Mouse (Mus musculus) urinary bladder, postnatal 14 days (tissue): ENCODE data around the gene Vti1a.
A peak's percentile ranks its signal among the peaks of the same experiment; 100 is the strongest.

Experiments
- DNase-seq: peaks from one replicate; pipeline ENCODE4 v3.0.0; 2021; ENCODE audit warnings: low spot score

Vti1a gene

DNA sequence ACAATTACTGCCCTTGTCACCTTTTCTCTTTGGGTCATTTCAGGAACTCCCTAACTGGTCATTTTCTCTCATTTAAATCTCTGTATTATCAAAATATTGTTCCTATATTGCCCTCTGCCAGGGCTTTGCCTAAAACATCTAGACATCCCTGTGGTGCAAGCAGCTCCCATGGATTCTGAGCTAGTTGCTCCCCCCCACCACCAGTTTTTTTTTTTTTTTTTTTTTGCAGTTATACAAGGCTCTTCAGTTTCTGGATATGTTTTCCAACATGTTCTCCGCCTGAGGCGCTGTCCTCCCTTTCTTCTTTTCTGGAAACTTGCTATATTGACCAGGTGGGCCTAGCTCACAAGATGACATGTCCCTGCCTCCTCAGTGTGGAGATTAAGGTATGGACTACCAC is 2.4 kb upstream of the Vti1a start:
- no peak for DNase-seq

DNA sequence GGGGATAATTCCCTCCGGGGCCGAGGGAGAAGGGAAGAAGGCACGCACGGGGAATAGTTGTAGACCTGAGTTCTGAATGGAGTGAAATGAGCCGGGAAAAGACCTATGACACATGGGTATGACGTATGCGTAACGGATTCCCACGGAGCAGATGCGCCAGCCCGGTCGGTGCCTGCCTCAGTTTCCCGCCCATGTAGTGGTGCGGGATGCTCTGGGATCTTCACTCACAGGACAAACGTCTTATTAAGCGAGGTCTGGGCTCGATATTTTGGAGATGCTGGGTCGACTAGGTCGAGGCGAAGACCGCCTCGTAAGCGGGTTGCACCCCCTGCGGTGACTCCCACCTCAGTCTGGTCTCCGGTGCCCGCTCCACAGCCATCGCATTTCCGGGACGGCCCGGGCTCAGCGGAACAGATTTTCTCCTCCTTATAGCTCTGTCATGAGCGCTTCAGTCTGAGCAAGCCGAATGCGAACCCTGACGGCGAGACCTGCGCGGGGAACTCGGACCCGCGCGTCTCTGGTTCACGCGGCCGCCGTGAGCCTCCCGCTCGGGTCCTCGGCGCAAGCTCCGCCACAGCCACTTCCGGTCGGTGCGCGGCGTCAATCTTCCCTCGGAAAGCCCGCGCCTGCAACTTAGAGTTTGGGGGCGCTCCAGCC is 515 bp upstream of the Vti1a start, which contains the start of gene Zdhhc6:
Zdhhc6 (minus strand) TSS at position 581 of the 657 bp plus-strand sequence.
- DNase-seq: peak; percentile 87

DNA sequence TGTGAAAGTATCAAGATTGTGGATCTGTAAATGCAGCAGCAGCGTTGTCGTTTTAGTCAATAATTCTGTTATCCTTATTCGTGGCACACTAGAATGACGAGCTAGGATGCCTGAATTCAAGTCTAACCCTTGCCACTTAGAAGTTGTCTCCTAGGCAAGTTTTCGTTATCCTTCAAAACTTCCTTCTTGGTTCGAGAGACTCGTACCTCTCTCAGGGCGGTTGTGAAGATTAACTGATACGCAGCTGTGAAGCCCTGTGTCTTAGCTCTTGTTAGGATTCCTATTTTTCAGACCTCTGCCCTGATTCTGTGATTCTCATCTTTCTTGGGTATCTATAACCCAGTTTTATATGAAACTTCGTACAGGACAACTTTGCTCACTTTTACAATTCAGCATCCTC is 806 bp downstream of the Vti1a start:
- DNase-seq: no peak

- no peak for DNase-seq
Measured at GRCm38 (mm10) chr19:55319036-55319435, 2.9 kb downstream of the Vti1a start.

DNA sequence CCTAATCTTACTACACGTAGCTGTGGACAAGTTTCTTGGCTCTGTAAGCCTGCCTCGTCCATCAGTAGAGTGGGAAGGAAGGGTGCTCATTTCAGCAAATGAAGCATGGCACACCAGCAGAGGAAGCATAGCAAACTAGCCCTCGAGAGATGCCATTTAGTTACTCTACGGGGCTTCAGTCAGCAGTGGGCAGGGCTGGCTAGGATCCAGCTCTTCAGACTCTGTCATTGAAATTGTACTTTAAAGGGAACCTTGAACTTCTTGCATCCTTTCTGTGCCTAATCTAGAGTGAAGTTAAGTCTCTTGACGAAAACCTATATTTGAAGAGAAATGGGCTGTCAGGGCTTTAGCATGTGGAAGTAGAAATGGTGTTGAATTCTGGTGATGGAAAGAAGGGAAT is 3.4 kb downstream of the Vti1a start:
- no peak for DNase-seq

DNA sequence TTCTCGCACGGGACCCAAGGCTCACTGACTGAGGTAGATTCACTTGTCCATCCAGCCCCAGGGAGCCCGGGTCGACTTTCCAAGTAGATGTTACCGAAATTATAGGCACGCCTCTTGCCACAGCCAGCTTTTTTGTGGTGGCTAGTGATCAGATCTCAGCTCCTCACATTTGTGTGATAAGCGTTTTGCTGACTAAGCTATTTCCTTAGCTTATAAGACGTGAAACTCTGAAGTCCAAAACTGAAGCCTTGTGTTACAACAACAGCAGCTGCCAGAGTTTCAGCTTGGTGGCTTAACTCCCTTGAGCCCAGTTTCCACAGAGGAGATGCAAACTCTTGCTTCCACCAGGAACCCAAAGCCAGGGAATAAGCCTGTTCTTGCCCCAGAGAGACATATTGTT is 6.5 kb downstream of the Vti1a start:
- DNase-seq: no peak

GRCm38 (mm10) chr19:55327510-55327909 is 11.4 kb downstream of the Vti1a start:
- no peak for DNase-seq

DNA sequence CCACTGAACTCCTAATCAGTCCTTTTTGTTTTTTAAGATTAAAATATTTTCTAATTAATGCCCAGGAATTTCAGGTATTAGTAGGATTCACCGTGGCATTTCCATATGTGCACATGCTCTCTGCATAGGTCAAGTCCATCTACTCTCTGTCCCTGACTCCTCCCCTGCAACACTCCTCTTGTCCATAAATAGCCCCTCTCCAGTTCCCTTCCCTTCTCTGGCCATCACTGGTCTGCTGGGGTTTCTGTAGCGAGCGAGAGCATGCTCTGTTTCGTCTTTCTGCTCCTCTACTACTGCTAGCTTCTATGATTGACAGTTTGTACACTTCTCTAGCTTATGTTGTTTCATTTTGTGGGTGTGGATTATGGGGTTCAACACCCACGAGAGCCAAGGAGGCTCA is 15.7 kb downstream of the Vti1a start:
- no peak for DNase-seq

DNA sequence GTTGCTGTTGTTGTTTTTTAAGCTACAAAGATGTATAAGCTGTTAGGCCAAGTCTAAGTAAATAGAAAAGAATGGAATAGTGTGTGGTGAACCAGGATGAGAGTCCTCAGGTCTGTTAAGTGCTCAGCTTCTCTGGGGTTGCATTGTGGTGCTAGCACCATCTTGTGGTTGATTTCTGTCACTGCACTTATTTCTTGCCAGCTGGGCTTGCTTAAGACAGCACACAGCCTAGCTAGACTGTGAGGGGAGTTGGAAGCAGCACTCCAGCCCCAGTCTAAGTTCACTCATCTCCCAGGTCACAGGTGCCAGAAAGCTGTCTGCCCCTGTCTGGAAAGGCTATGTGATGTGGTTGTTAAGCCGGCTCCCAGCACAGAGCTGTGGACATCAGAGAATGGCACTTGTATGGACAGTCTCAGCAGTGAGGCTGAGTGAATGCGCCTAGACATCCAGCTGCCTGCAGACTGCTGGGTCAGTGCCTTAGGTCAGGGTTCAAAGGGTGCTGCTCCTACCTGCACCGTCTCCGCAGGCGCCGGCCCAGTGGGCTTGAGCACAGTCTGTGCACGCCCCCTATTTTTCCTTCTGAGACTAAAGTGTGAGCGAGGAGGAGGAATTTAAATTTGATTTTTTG is 16.7 kb downstream of the Vti1a start:
- DNase-seq: peak; percentile 54

GRCm38 (mm10) chr19:55335881-55336280 is 19.8 kb downstream of the Vti1a start:
- no peak for DNase-seq

DNA sequence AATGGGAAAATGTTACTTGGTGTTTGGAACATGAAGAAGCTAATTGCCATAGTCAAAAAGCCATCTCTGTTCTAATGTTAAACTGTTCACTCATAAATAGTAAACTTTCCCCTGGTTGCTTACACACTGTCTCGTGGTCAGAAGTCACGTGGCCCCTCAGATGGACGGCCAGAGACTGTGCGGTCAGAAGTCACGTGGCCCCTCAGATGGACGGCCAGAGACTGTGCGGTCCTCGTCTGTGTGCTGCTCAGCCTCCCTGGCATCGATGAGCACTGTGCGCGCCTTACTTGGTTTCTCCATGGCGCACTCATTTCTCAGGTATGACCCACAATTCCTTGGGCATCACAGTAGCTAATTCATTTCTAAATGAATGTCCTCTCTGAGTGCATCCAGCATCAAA is 20.3 kb downstream of the Vti1a start:
- no peak for DNase-seq

DNA sequence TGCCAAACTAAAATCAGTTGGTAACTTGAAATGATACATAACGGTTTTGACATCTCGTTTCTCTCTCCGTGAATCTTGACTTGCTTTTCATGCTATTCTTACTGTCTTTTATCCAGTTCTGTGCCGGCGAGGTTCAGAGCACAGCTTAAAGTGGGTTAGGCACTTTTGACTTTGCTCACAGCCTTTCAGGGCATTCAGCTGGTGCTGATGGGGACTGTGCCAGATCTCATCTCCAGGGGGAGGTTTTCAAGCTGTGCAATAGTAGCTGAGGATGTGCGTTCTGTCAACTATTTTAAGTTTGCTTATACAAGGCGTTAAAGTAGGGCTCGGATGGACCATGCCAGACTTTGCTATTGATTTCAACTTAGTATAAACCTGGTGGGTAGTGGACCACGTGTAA is 21.0 kb downstream of the Vti1a start:
- DNase-seq: no peak

DNA sequence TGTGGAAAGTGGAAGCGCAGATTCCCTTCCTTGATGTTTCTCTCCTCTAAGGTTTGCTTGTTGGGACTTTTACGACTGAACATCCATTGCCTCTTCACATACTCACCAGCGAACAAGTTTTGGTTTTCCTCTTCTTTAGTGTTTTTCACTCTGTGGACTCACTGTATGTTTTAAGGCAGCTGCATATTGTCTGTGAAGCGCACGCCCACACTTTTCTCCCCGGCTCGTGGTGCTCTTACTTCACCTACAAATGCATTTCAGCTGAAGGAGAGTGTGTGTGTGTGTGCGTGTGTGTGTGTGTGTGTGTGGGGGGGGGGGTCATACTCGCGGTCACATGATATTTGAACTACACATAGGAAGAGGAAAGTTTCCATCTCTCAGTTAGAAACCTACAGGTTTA is 21.6 kb downstream of the Vti1a start:
- DNase-seq: no peak

DNA sequence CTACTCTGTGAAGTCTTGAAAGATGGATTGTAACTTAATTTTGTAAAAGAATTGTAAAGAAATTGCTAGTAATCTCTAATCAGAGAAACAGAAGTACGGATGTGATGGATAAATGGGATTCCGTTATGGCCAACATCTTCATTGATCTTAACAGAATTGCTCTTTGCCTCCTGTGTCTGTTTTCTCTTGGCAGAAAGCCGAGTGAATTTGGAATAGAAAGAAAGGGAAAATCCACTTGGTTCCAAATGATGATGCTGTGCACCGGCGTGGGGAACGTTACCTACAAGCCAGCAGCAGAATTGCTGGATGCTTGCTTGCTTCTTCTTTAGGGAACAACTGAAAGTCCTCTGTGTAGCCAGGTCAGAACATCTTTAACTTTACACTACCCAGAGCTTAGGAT is 24.4 kb downstream of the Vti1a start:
- no peak for DNase-seq

GRCm38 (mm10) chr19:55341377-55341776 is 25.3 kb downstream of the Vti1a start:
- DNase-seq: no peak

DNA sequence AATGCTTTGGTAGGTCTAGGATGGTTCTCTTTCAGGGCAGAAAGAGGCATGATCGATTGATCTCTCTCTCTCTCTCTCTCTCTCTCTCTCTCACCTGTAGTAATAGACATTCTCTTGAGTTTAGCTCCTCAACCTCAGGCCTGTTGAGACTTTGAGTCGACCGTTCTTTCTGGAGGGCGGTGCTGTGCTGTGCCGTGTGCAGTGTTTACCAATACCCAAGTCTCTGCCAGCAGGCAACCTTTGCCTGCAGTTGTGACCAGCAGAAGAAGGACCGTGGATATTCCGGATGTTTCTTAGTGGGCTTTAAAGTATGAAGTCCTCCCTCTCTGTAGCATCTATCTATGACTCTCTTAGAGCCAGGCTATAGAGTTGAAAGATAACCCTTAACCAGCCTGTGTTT is 26.3 kb downstream of the Vti1a start:
- DNase-seq: no peak

DNA sequence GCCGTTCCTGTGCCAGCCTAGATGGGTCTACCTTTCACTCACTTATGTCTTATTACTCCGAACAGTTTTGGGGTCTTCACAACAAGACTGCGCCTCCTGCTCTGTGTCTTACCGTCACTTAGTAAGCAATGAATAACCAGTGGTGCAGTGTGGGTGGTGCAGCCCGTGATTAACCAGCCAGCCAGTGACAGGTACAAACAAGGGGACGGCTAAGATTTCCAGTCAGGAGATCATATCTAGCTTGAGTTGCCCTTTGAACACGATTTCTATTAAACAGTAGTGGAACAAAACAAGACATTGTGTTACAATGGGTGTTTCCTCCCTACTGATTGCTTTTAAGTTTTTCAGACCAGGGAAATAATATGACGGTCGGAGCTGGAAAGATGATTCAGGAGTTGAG is 27.2 kb downstream of the Vti1a start:
- DNase-seq: peak; percentile 10

DNA sequence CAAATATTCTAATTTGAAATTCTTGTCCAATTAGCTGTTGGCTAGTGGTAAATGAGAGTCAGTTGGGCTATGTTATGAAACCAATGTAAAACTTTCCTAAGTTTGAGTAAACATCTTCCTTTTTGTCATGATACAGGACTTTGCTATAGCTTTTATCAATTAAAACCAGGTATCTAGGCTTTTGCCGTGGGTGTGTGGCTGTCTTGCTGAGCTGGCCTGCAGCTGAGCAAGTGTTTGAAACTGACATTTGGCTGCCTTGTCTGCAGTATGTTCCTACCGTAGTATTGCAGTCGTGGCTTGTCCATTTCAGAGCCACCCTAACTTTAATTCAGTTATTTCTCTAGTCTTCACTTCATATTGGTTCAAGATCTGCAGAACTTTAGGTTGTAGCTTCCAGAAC is 32.1 kb downstream of the Vti1a start:
- no peak for DNase-seq

DNA sequence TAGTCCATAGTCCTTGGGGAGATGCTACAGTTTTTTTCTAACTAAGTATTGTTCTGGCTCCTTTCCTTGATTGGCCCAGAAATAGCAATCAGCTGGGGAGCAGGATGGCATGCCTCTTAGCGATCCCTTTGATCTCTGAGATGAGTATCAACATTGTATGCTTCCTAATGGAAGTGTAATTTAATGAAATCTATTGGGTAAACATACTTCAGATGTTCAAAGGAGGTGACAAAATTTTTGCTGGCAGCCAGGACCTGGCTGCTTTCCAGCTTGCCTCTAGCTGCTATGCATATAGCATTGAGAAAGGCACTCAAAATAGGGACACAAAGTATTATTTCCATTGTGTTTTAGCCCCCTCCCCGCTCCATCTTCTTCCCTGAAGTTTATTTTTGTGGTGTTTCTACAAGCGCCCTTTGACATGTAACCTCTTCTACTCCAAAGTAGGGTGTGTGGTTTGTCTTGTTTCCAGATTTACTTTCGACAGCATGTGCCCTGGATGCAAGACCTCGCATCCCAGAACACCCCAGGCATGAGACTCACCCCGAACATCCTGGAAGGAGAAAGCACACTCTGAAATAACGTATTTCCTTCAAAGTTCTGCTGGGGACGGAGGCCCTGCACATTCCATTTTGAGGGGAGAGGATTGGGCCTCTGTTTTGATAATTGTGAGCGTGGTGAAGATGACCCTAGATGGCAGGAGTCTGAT is 34.7 kb downstream of the Vti1a start:
- no peak for DNase-seq

GRCm38 (mm10) chr19:55362606-55363005 is 46.5 kb downstream of the Vti1a start:
- no peak for DNase-seq

- no peak for DNase-seq
Measured at GRCm38 (mm10) chr19:55369691-55370090, 53.6 kb downstream of the Vti1a start.

DNA sequence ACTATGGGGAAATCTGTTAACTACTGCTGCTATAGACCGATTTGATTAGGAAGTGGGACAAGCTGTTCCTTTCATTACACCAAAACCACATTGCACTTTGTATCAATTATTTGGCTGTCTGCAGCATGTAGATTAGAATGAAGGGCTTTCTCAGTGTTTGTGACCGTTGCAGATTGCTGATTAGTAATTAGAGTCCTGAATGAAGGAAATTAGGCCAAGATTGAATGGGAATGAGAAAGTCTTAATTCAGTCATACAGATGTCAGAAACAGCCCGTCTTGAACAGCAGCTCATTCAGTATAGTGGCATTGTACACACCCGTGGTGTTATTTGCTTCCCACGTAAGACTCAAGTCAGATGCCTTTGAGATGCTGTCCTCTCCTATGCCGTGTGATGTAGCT is 60.2 kb downstream of the Vti1a start:
- no peak for DNase-seq

GRCm38 (mm10) chr19:55377465-55377864 is 61.4 kb downstream of the Vti1a start:
- DNase-seq: no peak

- no peak for DNase-seq
Measured at GRCm38 (mm10) chr19:55378884-55379283, 62.8 kb downstream of the Vti1a start.
